Mouse (Mus musculus) gastrocnemius, postnatal 10 days (tissue): ENCODE measurements at regions not wholly inside any gene's neighbourhood (a gene's known extent, or its start where the extent isn't known, plus 50 kb on each side); places are given as distances from the start of the nearest gene placed in this dataset.

Source experiments
- DNase-seq: peaks from one replicate; pipeline ENCODE4 v3.0.0; 2021; ENCODE audit warnings: mixed read lengths

DNA sequence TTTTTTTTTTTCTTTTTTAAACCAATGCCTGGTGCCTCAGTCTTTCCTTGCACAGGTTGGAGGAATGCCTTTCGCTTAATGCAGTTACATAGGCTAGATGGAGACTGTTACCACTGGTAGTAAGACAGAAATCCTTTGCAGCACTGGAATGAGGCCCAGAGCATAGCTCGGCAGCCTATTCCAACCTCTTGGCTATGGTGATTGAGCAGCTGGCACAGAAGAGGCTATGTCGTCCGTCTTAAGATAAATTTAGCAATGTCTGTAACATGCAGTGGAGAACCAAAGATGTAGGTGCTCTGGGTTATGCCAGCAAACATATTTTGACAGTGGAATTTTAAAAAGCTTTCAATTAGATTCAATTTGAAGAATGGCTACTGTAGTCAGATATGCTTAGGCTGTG is 343.2 kb upstream of the Fam98a start:
- no peak for DNase-seq

DNA sequence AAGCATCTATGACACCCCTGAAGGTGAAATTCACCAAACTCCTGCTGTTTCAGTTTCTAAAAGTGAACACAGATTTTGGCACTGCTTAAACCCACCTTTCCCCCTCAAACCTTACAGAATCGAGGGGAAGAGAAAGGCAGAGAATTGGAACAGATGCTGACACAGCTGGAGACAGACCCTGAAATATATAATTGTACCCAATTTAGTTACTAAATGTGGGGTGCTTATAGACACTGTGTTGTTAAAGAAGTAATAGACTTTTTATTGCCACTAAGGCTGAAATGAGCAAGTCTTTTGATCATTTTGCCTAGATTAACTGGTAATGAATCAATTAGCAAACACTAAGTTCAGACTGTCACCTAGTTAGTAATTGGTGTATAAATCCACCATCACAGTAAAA is 341.8 kb upstream of the Fam98a start:
- no peak for DNase-seq

DNA sequence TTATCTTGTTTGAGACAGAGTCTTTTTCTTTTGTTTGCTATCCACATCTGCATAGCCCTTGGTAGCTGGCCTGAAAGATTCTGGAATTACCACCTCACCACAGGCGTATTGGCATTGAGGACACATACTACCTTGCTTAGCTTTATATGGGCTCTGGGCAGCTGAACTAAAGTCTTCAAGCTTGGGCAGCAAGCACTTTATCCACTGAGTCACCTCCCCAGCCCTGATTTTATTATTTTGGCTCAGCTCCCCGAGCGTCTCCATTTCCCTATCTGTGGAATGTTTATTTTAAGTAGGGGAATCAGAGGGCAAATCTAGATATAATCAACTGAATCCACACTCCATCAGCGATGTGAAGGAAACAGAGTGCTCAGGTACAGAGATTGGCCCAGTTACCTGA is 340.4 kb upstream of the Fam98a start:
- no peak for DNase-seq

DNA sequence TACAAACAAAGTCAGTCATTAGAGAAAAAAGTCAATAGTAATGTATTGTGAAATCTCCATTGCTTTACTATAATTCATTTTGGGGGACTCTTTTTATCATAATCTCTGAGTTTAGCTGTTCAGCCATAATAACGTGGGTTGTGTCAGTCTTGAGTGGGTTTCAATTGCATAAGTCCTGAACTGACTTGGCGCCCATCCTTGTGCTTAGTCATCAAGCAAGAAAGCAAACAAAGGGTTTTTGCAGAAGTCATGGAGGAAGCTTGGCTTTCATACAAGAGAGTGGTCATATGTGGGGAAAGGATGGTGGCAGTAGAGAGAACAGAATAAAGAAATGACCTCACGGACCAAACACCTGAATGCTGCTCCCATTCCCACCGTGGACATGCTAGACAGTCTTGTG is 339.8 kb upstream of the Fam98a start:
- no peak for DNase-seq

DNA sequence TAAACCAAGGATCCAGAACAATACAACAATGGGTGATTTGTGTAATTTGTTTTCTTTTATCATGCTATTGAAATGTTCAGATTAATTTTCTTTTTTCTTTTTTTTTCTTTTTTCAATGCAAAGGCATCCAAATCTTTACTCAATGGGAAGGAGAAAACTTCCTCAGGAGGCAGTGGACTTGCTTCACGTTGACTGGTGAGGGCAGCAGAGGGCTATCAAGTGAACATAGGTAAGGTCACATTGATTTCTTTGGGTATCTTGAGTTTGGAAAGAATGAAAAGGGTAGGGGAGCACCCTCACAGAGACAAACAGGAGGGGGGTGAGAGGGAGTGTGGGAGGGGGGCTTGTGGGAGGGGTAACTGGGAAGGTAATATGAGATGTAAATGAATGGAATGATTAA is 326.1 kb upstream of the Fam98a start:
- DNase-seq = no peak

DNA sequence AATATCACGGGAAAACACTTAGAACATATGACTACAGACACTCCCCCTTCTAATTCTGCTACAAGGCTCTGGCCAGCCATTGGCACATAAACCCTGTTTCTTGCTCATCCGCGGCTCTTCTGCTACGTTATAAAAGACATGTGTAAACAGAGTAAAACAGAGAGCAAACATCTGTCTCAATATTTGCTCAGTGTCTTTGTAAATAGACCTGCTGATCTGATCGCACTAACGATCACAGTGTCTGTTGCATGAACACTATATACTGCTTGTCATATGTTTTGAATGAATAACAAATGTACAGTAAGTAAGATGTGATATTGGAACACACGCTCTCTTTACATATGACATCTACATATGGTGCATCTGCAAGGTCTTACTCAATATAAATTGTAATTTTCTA is 325.1 kb upstream of the Fam98a start:
- DNase-seq = no peak

DNA sequence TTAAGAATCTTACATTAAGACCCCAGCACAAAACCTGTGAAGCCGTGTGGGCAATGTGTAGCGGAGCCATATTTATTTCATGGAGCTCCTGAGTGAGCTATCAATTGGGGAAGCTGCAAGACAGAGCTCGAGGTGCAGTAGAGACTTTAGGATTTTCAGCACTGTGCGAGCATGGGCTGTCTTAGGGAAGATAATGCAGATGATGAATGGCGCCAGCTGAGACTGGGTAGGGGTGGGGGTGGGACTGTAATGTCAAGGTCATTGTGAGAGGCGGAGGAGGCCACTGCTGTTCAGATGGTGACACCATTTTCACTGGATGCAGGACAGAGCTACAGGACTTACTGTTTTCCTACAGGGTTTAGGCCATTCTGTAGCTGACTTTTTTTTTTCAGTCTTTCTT is 322.8 kb upstream of the Fam98a start:
- DNase-seq = no peak

DNA sequence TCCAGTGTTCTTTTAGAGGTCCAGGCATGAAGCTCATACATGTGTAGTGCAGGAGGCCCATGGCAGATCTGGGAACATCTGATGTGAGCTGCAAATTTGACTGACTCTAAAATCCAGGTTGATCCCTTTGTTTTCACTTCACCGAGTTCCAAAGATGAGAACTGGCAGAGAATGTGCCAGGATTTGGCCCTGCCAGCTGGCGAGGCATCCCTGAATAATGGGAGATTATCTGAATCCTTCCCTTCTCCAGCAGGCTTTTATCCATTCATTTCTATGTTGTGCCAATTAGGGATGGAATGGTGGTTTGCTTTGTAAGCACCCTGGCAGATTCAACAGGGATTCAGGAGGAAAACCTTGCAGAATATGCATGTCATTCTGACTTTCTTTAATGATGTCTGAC is 318.7 kb upstream of the Fam98a start:
- peak; percentile 8 for DNase-seq

DNA sequence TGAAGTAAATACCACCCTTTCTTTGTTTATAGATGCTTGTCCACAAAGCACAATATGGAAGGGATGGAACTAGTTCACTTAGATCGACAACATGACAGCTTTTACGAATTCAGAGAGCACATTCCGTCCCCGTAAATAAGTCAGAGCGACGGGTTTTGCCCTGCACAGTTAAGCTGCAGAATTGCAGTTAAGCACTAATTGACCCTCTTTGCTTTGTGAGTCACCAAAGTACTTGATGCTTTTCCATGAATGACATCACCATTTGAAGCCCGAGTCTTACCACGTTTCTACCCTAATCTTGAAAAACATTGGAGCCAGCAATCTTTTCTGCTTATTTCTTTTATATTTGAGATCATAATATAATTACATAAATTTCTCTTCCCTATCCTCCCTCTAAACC is 305.3 kb upstream of the Fam98a start:
- no peak for DNase-seq

DNA sequence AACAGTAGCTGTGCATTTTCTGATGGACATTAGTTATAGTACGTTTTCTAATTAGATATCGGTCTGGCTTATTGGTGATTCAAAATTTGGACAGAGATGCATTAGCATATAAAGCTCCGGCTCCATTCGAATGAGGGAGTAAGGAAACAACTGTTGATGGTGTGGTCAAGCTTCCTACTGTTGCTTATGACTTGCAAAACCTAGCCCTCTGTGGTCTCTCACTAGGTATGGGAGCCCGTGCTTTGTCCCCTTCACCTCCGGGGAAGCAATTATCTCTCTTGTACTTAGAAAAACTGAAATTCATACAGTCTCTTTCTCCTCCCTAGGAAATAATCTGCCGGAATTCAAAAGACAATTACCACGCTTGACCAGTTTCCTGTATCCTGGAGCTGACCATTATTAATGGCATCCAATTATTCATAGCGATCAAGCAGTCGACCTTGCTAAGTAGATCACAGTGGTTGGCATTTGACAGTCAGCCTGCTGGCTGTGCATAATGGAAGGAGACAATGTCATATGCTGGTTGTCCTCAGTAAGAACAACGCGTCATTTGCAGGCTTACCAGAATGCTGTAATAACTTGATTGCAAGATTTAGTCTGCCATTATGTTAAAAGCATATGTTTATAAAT is 264.4 kb upstream of the Fam98a start:
- DNase-seq = no peak

DNA sequence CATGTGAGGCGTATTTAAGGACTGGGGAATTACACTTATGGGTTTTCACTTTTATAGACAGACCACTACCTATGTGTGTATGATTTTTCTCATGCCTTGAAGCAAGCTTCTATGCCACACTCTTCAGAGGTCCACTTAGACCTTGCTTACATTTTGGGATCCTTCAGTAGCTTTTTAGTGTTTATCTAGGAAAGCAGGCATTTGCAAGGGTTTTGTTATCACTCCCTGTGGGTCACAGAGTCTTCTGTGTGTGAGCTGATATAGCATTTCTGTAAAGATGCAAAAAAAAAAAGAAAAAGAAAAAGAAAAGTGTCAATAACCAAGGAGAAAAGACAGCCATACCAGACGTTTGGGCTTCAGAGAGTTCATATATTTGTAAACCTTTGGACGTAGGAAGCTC is 260.4 kb upstream of the Fam98a start:
- no peak for DNase-seq

DNA sequence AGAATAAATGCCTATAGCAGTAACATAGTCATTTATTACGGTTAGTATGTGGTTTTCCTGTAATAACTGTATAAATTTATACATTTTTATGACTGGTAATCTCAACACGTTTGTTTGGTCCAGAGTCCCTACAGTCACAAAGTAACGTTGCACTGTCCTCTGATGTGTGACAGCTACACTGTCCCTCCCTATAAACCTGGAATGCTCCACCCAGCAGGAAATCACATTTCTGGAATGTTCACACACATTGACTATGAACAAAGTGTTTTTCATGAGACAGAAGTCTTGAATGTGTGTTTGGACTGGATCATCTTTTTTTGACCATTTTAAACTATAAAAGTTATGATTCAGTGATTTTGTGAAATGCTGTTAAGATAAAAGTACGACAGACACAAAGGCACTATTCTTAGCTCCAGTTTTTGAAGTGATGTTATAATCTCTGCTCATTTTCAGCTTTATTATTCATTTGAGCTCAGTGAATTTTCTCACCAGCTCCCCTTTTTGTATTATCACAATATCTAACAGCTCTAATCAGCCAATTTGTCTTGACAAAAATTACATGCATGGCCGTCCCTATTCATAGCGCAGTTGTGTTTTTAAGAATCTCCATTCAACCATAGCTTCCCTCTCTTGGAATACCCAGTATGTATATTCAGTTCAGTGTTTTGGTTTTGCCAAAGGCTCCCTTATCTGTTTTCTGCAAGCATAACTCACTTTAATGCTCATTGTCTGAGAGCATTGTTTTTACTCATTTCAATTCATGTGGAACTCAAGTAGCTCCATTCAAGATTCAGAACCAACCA is 257.0 kb upstream of the Fam98a start:
- DNase-seq = no peak

DNA sequence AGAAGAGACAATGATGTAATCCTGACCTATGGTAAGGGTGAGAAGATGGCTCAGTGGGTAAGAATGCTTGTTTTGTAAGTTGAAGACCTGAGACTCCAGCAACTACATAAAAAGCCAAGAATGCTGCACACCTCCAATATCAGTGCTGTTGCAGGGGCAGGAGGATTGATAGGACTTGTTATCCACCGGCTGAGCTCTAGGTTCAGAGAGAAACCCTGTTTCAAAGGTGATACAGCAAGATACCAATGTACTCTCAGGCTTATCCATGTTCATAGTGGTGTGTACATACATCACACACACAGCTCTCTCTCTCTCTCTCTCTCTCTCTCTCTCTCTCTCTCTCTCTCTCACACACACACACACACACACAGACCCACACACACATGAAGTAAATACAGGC is 256.3 kb upstream of the Fam98a start:
- DNase-seq = no peak

DNA sequence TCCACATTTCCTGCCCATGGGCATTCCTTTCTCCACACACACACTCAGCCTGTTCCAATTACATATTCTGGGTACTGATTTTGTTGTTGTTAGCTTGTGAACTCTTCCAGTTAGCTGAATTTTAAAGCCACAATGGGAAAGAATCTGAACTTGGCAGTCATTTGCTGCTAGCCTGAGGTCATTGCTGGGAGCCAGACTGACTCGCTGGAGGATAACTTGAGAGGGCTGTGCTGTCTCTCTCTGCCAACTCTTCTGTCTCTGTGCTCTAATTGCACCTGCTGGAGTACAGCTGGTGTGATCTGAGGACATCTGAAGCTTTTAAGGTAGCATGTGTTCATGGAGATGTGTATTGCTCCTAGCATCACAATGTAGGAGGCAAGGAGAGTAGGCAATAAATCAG is 252.6 kb upstream of the Fam98a start:
- DNase-seq = peak; percentile 4

DNA sequence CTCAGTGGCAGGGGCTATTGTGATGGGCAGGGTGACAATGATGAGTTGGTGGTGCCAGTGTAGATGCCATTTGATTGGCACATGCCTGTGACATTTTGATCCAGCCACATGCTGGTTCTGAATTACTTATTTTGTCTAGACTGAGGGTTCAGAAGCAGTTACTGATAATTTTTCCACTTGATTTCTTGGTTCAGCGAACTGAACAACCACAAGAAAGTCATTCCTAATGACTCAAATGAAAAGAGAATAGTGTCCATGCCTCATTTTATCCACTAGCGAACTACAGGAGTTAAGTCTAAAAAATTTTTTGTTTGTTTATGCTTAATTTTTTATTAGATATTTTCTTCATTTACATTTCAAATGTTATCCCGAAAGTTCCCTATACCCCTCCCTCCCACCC is 244.6 kb upstream of the Fam98a start:
- no peak for DNase-seq

DNA sequence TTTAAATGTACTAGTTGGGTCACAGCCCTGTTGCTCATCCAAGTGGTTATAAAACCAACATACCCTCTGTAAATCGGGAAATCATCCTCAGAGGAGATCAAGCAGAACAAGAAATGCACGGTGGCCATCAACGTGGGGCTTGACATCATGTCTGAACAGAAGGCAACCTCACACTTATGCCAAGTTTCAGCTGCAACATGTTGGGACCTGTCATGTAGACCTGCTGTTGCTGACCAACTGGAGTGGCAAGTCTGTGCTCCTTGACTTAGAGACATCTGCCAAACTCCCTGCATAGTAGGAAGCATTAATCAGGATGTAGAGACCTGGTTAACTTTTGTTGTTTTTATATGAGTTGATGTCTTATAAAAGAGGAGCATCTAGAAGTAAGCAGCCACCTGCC is 244.0 kb upstream of the Fam98a start:
- no peak for DNase-seq

DNA sequence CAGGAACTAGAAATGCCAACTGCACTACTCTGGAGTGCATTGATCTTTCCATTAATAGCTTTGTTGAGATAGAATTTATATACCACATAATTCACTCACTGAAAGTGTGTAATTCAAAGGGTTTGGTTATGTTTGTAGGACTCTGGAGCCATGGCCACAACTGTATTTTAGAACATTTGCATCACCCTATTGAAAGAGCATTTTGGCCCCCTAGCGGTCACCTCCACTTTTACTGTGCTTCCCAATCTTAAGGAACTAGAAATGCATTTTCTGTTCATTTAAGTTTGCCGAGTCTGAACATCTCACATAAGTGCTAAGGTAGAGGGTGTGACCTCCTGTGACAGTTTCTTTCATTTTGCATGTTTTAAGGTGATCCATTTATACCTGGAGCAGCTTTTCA is 228.0 kb upstream of the Fam98a start:
- no peak for DNase-seq

DNA sequence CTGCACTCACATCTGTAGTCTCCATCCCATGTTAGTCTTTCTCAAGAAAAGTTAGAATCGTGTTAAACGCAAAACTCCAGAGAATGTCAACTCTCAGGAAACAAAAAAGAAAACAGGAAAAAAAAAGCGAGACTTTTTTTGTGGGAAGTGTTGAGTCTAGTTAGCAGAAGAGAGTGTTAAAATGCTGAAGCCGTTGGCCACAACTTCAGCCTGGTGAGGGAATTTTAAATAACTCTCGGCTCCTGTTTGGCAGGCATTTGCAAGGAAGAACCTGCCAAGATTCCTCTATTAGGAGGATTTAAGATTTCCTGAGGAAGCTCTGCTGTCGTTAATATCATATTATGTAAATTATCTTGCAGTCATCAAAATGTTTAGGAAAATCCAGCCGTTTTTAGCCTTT is 224.9 kb upstream of the Fam98a start:
- DNase-seq = no peak

DNA sequence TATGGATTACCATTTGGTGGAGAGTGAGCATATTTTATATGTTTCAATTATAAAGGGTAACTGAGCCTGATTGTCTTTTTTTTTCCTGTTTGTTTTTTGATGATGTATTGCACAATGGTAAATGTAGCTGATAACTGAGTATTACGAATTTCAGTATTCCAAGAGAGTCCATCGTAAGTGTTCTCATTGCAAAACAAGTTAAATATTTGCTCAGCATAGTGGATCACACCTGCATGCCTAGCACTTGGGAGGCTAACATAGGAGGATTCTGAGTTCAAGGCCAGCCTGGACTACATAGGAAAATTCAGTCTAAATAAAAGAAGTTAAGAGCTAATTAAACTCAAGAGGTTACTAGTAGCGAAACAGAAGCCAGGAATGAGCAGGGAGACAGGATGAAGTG is 223.8 kb upstream of the Fam98a start:
- no peak for DNase-seq

DNA sequence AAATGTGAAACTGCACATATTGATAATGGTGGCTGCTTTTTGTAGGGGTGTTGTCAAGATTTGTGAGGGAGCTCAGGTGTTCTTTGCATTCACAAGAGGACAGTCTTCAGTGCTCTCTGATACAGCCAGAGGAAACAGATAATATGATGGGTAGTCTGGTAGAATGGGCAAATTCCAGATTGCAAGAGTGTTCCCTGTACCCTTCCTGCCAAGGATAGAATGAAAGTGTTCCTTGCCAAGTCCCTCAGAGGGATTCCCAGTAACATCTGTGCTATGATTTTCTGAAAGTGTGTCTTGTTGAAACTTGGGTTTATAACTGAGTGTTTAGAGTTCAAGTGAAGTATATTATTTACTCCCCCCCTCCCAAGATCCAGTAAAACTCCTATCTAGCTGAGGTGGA is 221.1 kb upstream of the Fam98a start:
- DNase-seq = no peak

DNA sequence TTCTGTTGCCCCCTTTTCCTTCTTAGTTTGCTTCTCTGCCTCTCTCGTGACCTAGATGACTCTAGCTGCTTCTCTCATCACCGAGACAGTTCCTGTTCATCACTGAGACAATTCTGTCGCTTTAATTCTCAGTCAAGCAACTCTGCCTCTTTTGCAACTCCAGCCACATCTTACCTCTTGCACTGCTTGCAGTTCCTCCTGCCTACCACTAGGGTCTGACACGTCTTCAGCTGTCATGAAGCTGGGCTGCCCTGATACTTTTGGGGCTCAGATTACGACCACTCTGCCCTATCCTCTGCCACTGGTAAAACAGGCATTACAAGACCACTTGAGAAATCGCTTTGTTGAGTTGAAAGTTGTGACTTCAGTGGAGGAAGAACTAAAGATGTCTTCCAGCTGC is 216.9 kb upstream of the Fam98a start:
- no peak for DNase-seq

DNA sequence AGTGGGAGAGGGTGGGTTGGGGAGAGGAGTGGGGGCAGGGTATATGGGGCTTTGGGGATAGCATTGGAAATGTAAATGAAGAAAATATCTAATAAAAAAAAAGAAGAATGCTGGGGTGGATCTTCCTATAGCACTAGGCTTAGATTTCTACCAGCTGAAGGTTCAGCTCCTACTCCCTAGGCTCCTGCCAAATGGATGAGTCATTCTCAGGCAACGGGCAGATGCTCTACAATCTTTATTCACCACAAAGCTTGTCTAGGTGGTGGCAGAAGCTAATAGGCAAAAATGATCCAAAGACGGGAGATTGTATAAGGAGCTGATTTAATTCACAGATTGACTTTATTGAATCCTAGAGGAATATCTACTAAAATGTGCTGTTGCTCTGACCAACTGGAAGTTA is 211.6 kb upstream of the Fam98a start:
- DNase-seq = no peak

DNA sequence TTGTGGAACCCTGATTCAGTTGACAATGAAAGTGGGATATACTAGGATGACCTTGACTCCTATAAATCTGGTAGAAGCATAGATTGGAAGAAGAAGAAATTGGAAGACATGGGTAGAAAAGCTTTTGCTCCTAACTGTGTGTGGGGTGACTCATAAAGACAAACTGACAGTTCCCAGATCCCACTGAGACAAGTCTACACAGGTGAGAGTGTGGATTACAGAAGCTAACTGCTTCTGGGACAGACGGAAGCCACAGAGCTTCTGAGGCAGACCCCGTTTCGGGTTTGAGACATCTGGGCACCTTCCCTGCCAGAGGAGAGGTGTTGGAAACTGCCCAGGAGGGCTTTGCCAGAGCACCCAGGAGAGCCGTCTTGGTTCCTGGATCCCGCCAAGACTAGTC is 204.7 kb upstream of the Fam98a start:
- no peak for DNase-seq

DNA sequence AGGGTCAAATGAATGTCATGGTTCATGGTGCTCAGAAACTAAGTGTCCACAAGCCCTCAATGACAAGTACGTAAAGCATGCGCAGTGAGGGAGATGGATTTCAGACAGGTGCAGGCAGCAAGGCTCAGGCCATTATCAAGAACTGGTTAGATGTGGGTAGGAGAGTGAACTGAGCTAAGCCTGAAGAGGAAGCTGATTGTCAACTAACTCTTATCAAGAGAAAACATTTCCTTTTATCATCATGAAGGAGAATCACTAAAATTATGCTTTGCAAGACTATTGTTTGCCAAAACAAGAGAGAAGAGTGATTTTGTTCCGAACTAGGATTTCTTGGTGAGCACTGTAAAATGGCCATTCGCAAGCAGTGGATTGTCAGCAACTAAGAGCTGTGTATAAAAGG is 164.7 kb upstream of the Fam98a start:
- no peak for DNase-seq

DNA sequence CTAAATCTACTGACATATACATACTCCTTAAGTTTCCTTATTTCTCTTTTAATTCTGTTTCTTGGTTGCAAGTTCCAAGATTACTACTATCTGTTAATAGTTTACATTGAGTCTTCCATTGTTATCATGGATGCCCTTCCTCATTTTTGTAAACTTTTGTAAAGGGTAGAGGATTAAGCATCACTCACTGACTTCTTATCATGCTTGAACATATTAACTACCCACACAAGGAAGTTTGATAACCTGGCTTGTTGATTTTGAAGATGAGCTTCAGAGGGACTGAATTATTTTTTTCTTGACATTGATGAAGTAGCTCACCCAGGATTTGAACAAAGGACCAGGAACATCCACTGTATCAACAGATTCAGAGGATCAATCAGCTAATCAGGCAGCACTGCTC is 162.8 kb upstream of the Fam98a start:
- no peak for DNase-seq
